Mouse (Mus musculus) gastrocnemius, adult 2 months (tissue): Measurements from ENCODE around the gene Ggt1. TPM values are rescaled to one million over a fixed set of nuclear protein-coding genes. Genes with fewer than 3 reads are reported as not detected.

ENCODE experiments used
- DNase-seq: peaks from one replicate; pipeline ENCODE4 v3.0.0; 2022
- H3K27ac ChIP-seq: fragments of 200-600 bp; 2 replicates; pipeline ENCODE4 v1.8.1; 2022; ENCODE audit warnings: mild to moderate bottlenecking
- H3K4me3 ChIP-seq: fragments of 200-600 bp; 2 replicates; pipeline ENCODE4 v1.8.1; 2022; ENCODE audit warnings: mild to moderate bottlenecking, moderate library complexity
- CTCF ChIP-seq: fragments of 200-600 bp; IDR thresholded peaks from 2 replicates; pipeline ENCODE4 v1.8.1; 2022; ENCODE audit warnings: antibody characterized with exemption, mild to moderate bottlenecking, moderate library complexity
- intact Hi-C: fragments of 180-260 bp; cut with DNase I; formaldehyde crosslinking; loops from one replicate; pipeline ENCODE4 v1.15.1; 2025
- total RNA-seq, 2 experiments: library from RNA; stranded (reverse); gene quantifications; 2 replicates each; pipeline ENCODE4 v1.2.3; 2021

The Ggt1 gene
- total RNA-seq, 2 experiments from 2014 or later, result not detected

DNA sequence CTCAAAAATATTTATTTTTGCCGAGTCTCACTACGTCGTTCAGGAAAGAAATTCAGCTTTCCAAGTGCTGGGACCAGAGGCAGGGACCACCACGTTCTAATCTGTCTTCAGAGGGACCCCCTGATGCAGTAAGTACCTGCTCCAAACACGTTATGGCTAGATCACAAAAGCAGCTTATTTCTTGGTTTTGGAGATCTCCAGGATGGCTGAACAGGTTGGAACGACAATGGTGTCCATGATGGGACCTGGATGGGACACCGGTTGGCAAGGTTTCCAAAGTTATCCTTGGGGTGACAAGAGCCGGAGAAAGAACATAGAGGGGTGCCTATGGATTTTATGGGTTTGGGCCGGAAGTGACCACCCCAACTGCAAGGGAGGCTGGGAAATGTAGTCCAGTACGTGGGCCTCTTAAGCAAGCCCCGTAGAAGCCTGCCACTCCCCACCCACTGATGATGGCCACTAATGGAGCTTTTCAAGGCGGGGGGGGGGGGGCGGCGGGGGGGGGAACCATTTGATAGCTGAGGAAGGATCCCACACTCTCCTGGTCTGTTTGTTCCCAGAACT lies 72.3 kb downstream of the Ggt1 start:
- peak; percentile 18 for DNase-seq
- intact Hi-C loops, result no loop called here
- Histone ChIP-seq H3K4me3 (peak overlapping the region; percentile 28), H3K27ac (peak overlapping the region; percentile 77)
- no peak for TF ChIP-seq CTCF

DNA sequence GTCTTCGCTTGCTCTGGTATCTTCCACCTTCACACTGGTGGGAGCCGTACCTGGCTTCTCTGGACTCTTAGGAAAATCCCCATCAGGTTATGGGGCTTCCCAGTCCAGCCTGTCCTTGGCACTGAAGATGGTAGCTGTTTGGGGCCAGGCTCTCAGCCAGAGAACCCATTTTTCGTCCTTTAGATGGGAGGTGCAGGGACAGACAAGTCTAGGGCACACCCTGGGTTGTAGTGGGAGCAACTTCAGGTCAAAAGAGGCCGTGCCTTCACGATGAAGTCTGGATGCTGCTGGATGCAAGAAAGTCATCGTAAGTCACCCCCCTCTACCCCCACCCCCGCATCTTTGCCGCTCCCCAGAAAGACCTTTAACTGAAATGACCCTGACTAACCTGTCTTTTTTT lies 73.2 kb downstream of the Ggt1 start:
- H3K27ac ChIP-seq, result peak overlapping the region; percentile 10; the same call in 1 of the 2 replicates
- DNase-seq, result peak; percentile 15
- no peak for TF ChIP-seq CTCF
- H3K4me3 ChIP-seq, result no peak overlapping the region
- intact Hi-C loops, result loop anchor here (1.0 to 5.0 kb wide), 3 partner anchors 48 to 218 kb away; no protein-coding TSS in a partner anchor

DNA sequence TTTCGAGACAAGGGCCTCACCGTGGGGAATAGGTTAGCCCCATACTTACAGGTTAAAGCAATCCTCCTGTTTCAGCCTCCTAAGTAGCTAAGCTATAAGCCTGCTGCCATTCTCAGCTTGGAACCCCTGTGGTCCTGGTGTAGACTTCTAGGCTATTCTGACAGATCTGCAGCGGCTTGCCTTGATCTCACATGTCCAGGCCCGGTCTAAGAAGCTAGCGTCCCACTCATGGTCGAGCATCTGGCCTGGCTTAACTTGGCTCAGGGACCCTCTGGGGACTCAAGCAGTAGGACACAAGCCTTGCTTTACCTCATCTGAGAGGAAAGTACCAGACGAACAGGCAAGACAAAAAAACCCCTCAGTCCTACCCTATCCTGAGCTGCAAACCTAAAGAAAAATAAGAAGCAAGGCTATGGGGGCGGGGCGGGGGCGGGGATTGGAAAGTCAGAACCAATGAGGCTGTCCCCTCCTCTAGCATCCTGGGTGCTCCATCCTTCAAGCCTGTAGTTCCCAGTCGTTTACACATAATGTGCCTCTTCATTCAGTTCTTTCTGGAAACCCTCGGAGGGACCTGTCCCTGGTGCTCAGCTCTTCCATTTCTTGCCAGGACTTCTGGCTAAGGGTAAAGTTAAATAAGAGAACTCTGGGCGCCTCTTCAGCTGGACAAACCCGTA lies 73.8 kb downstream of the Ggt1 start:
- peak; percentile 10 for DNase-seq
- peak overlapping the region; percentile 10; the same call in 1 of the 2 replicates for H3K27ac ChIP-seq
- H3K4me3 ChIP-seq, result no peak overlapping the region
- intact Hi-C loops, result loop anchor here (1.0 to 5.0 kb wide), 3 partner anchors 49 to 217 kb away; no protein-coding TSS in a partner anchor
- no peak for TF ChIP-seq CTCF

DNA sequence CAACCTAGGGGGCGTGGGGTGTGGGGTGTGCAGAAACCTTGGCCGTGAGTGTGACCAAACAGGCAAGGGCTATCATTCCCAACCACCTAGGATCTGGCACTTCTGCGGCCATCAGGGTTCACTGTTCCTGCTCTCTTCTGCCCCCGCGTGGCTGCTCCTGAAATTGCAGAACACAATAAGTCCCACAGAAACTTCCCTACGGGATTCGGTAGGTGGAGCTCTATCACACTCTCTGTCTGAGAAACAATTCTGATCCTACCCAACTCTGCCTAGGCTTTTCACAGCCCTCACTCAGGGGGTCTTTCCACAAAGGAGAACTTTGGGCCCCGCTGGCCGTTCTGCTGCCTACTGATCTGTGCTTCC lies 74.3 kb downstream of the Ggt1 start:
- peak; percentile 89 for DNase-seq
- intact Hi-C loops, result loop anchor here (1.0 to 5.0 kb wide), 3 partner anchors 49 to 217 kb away; no protein-coding TSS in a partner anchor
- TF ChIP-seq CTCF, result no peak; the same call in 1 of the 2 replicates
- no peak overlapping the region for H3K27ac ChIP-seq
- H3K4me3 ChIP-seq, result no peak overlapping the region

Other genes with a start within 250 kb of the Ggt1 start
- under 1 TPM; 0.92 to 0.98 TPM for gene Adora2a, start 244.7 kb upstream of the Ggt1 start, total RNA-seq
- gene Upb1, start 160.5 kb upstream of the Ggt1 start, total RNA-seq, result not detected
- 10 to 100 TPM; 65.9 to 91.4 TPM for gene Snrpd3, start 44.1 kb upstream of the Ggt1 start, total RNA-seq
- 10 to 100 TPM; 48.2 to 78.7 TPM for gene Gucd1, start 43.6 kb upstream of the Ggt1 start, total RNA-seq
- under 1 TPM; 0.11 to 0.15 TPM for gene Lrrc75b, start 1.3 kb upstream of the Ggt1 start, total RNA-seq
- 1 to 10 TPM; 2.9 to 4.6 TPM for gene Ggt5, start 27.7 kb downstream of the Ggt1 start, total RNA-seq
- gene Susd2, start 82.4 kb downstream of the Ggt1 start, total RNA-seq, result 1 to 10 TPM; 1.0 to 2.4 TPM
- gene Cabin1, start 202.7 kb downstream of the Ggt1 start, total RNA-seq, result 10 to 100 TPM in 1 of 2 experiments, 1 to 10 TPM in 1; 8.4 to 11.0 TPM
- 10 to 100 TPM; 32.5 to 55.0 TPM for gene Ddt, start 211.8 kb downstream of the Ggt1 start, total RNA-seq
- gene Gm20441, start 219.3 kb downstream of the Ggt1 start, total RNA-seq, result not detected
- gene Gstt3, start 219.8 kb downstream of the Ggt1 start, total RNA-seq, result 1 to 10 TPM; 2.6 to 3.2 TPM
- gene Gstt1, start 237.0 kb downstream of the Ggt1 start, total RNA-seq, result 1 to 10 TPM; 4.5 to 5.7 TPM